Mouse (Mus musculus) myocyte (in vitro differentiated cells): ENCODE results near the gene Zbtb9. TPM values are rescaled to one million over a fixed set of nuclear protein-coding genes. Genes with fewer than 3 reads are reported as not detected.
A peak's percentile ranks its signal among the peaks of the same experiment; 100 is the strongest.

Experiments used
- H3K27me3 ChIP-seq: one replicate; pipeline ENCODE4 v1.6.1; 2011; ENCODE audit not compliant: control insufficient read depth, insufficient read depth, insufficient read length
- H3K36me3 ChIP-seq: one replicate; pipeline ENCODE4 v1.6.1; 2011; ENCODE audit not compliant: control insufficient read depth, insufficient read depth
- H3K4me2 ChIP-seq: one replicate; pipeline ENCODE4 v1.6.1; 2011; ENCODE audit warnings: low read depth, control low read depth
- H3K4me3 ChIP-seq: one replicate; pipeline ENCODE4 v1.5.1; 2011; ENCODE audit warnings: mild to moderate bottlenecking, control low read depth, moderate library complexity
- H3K79me2 ChIP-seq: one replicate; pipeline ENCODE4 v1.6.1; 2011; ENCODE audit not compliant: control insufficient read depth, insufficient read depth
- H3ac ChIP-seq: one replicate; pipeline ENCODE4 v1.6.1; 2011; ENCODE audit not compliant: control insufficient read depth, insufficient read length
- CEBPB ChIP-seq: IDR thresholded peaks from 2 replicates; pipeline ENCODE4 v1.6.1; 2011; ENCODE audit warnings: mild to moderate bottlenecking, moderate library complexity; ENCODE audit not compliant: poor library complexity, insufficient read depth, severe bottlenecking
- E2F4 ChIP-seq: IDR thresholded peaks from one replicate; pipeline ENCODE4 v1.6.1; 2011; ENCODE audit warnings: mild to moderate bottlenecking, control low read depth, moderate library complexity; ENCODE audit not compliant: insufficient read depth
- MAX ChIP-seq: IDR thresholded peaks from one replicate; pipeline ENCODE4 v1.6.1; 2011; ENCODE audit warnings: low read depth, mild to moderate bottlenecking, control low read depth
- MYOD1 ChIP-seq, 3 experiments: IDR thresholded peaks; one replicate each; pipeline ENCODE4 v1.6.1; 2011; ENCODE audit warnings: control low read depth in 2 of 3, low read depth in 2 of 3, mild to moderate bottlenecking in 2 of 3, moderate library complexity in 1 of 3; ENCODE audit not compliant: insufficient read length in 2 of 3, control insufficient read depth in 1 of 3
- MYOG ChIP-seq, 3 experiments: IDR thresholded peaks; one replicate each; pipeline ENCODE4 v1.6.1; 2011; ENCODE audit warnings: control low read depth in 2 of 3, low read depth in 2 of 3, mild to moderate bottlenecking in 2 of 3; ENCODE audit not compliant: insufficient read length in 2 of 3, control insufficient read depth in 1 of 3, insufficient read depth in 1 of 3
- POLR2A ChIP-seq: IDR thresholded peaks from one replicate; pipeline ENCODE4 v1.6.1; 2011; ENCODE audit warnings: low read depth, mild to moderate bottlenecking, control low read depth, moderate library complexity; ENCODE audit not compliant: insufficient read length
- POLR2AphosphoS2 ChIP-seq: IDR thresholded peaks from one replicate; pipeline ENCODE4 v1.6.1; 2011; ENCODE audit warnings: low read depth, control low read depth; ENCODE audit not compliant: insufficient read length
- REST ChIP-seq: IDR thresholded peaks from one replicate; pipeline ENCODE4 v1.6.1; 2011; ENCODE audit warnings: mild to moderate bottlenecking, control low read depth, moderate library complexity; ENCODE audit not compliant: insufficient read depth, insufficient read length
- SRF ChIP-seq: IDR thresholded peaks from one replicate; pipeline ENCODE4 v1.6.1; 2011; ENCODE audit warnings: low read depth; ENCODE audit not compliant: control insufficient read depth, insufficient read length
- TCF12 ChIP-seq: IDR thresholded peaks from one replicate; pipeline ENCODE4 v1.6.1; 2011; ENCODE audit warnings: mild to moderate bottlenecking, control low read depth; ENCODE audit not compliant: poor library complexity, insufficient read depth, severe bottlenecking
- TCF3 ChIP-seq: IDR thresholded peaks from one replicate; pipeline ENCODE4 v1.6.1; 2011; ENCODE audit warnings: low read depth, control low read depth; ENCODE audit not compliant: insufficient read length
- USF1 ChIP-seq: IDR thresholded peaks from one replicate; pipeline ENCODE4 v1.6.1; 2011; ENCODE audit warnings: low read depth, mild to moderate bottlenecking, control low read depth, moderate library complexity
- polyA plus RNA-seq: library from polyadenylated mRNA; unstranded; fragments of >200 nt; fragmentation: generic; extraction: Trizol; gene quantifications from one replicate; pipeline ENCODE4 v1.2.1, GENCODE M21; 2012; ENCODE audit warnings: missing spikeins

Gene Zbtb9
- polyA plus RNA-seq, 1 experiment: 8.8 TPM

GRCm38 (mm10) chr17:27017564-27018499 lies 44.9 kb downstream of the Zbtb9 start:
- Histone ChIP-seq H3K36me3 (peaks cover 4% of the 10 kb centered on the region), H3K79me2 (no peaks in the 10 kb centered on the region), H3K27me3 (no peaks in the 10 kb centered on the region), H3ac (no peak overlapping the region), H3K4me3 (no peak overlapping the region), H3K4me2 (peak overlapping the region; percentile 55)
- TF ChIP-seq E2F4: no peak
- no peak for TF ChIP-seq TCF12
- no peak for TF ChIP-seq MYOD1 (IDR thresholded peaks at IDR 0.05; ENCODE audit: control insufficient read depth in 1 of 3, insufficient read length in 2 of 3, low read depth in 2 of 3)
- no peak for TF ChIP-seq SRF
- TF ChIP-seq MYOG (IDR thresholded peaks at IDR 0.05; ENCODE audit: control insufficient read depth in 1 of 3, insufficient read depth in 1 of 3, insufficient read length in 2 of 3, low read depth in 2 of 3): no peak
- peak; percentile 21 for TF ChIP-seq POLR2AphosphoS2
- no peak for TF ChIP-seq TCF3
- no peak for TF ChIP-seq POLR2A

DNA sequence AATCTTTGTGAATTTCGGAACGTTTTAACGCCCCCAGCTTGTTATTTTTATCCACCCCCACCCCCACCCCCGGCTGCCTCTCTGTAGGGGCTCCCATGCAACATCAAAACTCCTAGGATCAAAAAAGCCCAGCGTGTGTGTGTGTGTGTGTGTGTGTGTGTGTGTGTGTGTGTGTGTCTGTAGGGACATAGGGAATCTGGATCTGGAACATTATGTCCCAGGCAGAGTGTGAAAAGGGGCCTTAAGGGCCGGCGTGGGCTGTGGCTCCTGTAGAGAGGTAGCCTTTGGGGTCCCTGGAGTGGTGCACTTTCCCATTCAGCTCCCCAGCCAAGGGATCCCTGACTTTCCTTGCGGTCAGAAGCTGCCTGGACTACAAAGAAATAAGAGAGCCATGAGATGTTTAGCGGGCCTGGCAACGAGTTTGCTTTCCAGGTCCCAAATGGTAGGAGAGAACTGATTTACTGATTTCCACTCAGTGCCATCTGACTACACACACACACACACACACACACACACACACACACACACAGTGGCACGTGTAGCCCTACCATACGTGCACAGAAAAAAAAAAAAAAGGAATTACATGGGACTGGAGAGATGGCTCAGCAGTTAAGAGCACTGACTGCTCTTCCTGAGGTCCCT lies 45.7 kb downstream of the Zbtb9 start:
- Histone ChIP-seq H3ac (no peak overlapping the region), H3K79me2 (no peaks in the 10 kb centered on the region), H3K36me3 (peaks cover 4% of the 10 kb centered on the region), H3K4me2 (no peak overlapping the region), H3K4me3 (no peak overlapping the region), H3K27me3 (no peaks in the 10 kb centered on the region)
- no peak for TF ChIP-seq MAX
- no peak for TF ChIP-seq TCF12
- TF ChIP-seq MYOG (IDR thresholded peaks at IDR 0.05; ENCODE audit: control insufficient read depth in 1 of 3, insufficient read depth in 1 of 3, insufficient read length in 2 of 3, low read depth in 2 of 3): no peak
- TF ChIP-seq REST: no peak
- no peak for TF ChIP-seq TCF3
- TF ChIP-seq CEBPB: no peak
- TF ChIP-seq SRF: no peak
- no peak for TF ChIP-seq E2F4
- no peak for TF ChIP-seq USF1

- Histone ChIP-seq H3K4me3 (no peak overlapping the region), H3K27me3 (no peaks in the 10 kb centered on the region), H3K79me2 (no peaks in the 10 kb centered on the region), H3ac (no peak overlapping the region), H3K4me2 (no peak overlapping the region), H3K36me3 (peaks cover 11% of the 10 kb centered on the region)
- TF ChIP-seq SRF (no peak), MYOD1 (IDR thresholded peaks at IDR 0.05; ENCODE audit: control insufficient read depth in 1 of 3, insufficient read length in 2 of 3, low read depth in 2 of 3) (no peak), TCF12 (no peak), MAX (no peak), E2F4 (no peak), USF1 (no peak), CEBPB (no peak), TCF3 (no peak), MYOG (IDR thresholded peaks at IDR 0.05; ENCODE audit: control insufficient read depth in 1 of 3, insufficient read depth in 1 of 3, insufficient read length in 2 of 3, low read depth in 2 of 3) (no peak), POLR2AphosphoS2 (no peak), REST (no peak), POLR2A (no peak)
Measured at GRCm38 (mm10) chr17:27021076-27021475, 48.1 kb downstream of the Zbtb9 start.

DNA sequence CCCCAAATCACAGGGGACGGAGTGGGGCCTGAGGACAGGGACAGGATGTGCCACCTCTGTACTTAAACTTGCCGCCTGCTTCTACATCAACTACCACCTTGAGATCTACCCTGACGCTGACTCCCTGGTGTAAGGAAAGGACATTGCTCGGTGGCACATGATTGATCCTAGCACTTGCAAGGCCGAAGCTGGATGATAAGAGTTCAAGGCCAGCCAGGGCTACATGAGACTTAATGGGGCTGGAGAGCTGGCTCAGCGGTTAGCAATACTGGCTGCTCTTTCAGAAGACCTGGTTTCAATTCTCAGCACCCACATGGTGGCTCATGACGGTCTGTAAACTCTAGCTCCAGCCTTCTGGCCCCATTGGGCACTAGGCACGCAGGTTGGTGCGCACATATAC lies 48.8 kb downstream of the Zbtb9 start:
- Histone ChIP-seq H3K79me2 (peaks cover 3% of the 10 kb centered on the region), H3K36me3 (peaks cover 11% of the 10 kb centered on the region), H3K27me3 (no peaks in the 10 kb centered on the region), H3K4me3 (no peak overlapping the region), H3K4me2 (no peak overlapping the region), H3ac (no peak overlapping the region)
- TF ChIP-seq POLR2A (no peak), E2F4 (no peak), POLR2AphosphoS2 (no peak), TCF3 (no peak), USF1 (no peak), CEBPB (no peak), MAX (no peak), SRF (no peak), TCF12 (no peak), REST (no peak), MYOD1 (IDR thresholded peaks at IDR 0.05; ENCODE audit: control insufficient read depth in 1 of 3, insufficient read length in 2 of 3, low read depth in 2 of 3) (no peak), MYOG (IDR thresholded peaks at IDR 0.05; ENCODE audit: control insufficient read depth in 1 of 3, insufficient read depth in 1 of 3, insufficient read length in 2 of 3, low read depth in 2 of 3) (no peak)

- Histone ChIP-seq H3K27me3 (no peaks in the 10 kb centered on the region), H3K79me2 (peaks cover 19% of the 10 kb centered on the region), H3ac (no peak overlapping the region), H3K36me3 (peaks cover 11% of the 10 kb centered on the region), H3K4me2 (no peak overlapping the region), H3K4me3 (no peak overlapping the region)
- TF ChIP-seq MAX: no peak
- no peak for TF ChIP-seq MYOD1 (IDR thresholded peaks at IDR 0.05; ENCODE audit: control insufficient read depth in 1 of 3, insufficient read length in 2 of 3, low read depth in 2 of 3)
- no peak for TF ChIP-seq REST
- no peak for TF ChIP-seq TCF12
- no peak for TF ChIP-seq MYOG (IDR thresholded peaks at IDR 0.05; ENCODE audit: control insufficient read depth in 1 of 3, insufficient read depth in 1 of 3, insufficient read length in 2 of 3, low read depth in 2 of 3)
- no peak for TF ChIP-seq CEBPB
- TF ChIP-seq SRF: no peak
- TF ChIP-seq E2F4: no peak
- TF ChIP-seq TCF3: no peak
- no peak for TF ChIP-seq POLR2A
- no peak for TF ChIP-seq POLR2AphosphoS2
- no peak for TF ChIP-seq USF1
Measured at GRCm38 (mm10) chr17:27023342-27023741, 50.4 kb downstream of the Zbtb9 start.
